Mouse (Mus musculus): ENCODE data around the gene Zfyve9.
"Not testable (repeated sequence)": the region's sequence is repeated elsewhere in the genome, so short reads cannot be mapped to it uniquely, and the experiment has no call there.

Gene Zfyve9

GRCm38 (mm10) chr4:108721245-108721784, 59.3 kb downstream of the Zfyve9 start:
- no peak for DNase-seq (ENCODE audit: low spot score)

- no peak for DNase-seq (ENCODE audit: low spot score)
These were observed 61.2 kb downstream of the Zfyve9 start, which contains the start of gene 3110021N24Rik for GRCm38 (mm10) chr4:108719349-108719748. Gene 3110021N24Rik, plus strand, starts transcription at chr4:108719649.

GRCm38 (mm10) chr4:108708209-108708608, 72.4 kb downstream of the Zfyve9 start:
- no peak for DNase-seq (ENCODE audit: low spot score)

- no peak for DNase-seq (ENCODE audit: low spot score)
These were observed 83.7 kb downstream of the Zfyve9 start for GRCm38 (mm10) chr4:108696934-108697333.

- DNase-seq (ENCODE audit: low spot score): no peak
These were observed 89.1 kb downstream of the Zfyve9 start for GRCm38 (mm10) chr4:108691469-108691868.

GRCm38 (mm10) chr4:108690479-108690878, 90.1 kb downstream of the Zfyve9 start:
- DNase-seq (ENCODE audit: low spot score): no peak

- DNase-seq (ENCODE audit: low spot score): not testable (repeated sequence)
These were observed 93.5 kb downstream of the Zfyve9 start for GRCm38 (mm10) chr4:108687098-108687497.

- DNase-seq (ENCODE audit: low spot score): no peak
These were observed 94.4 kb downstream of the Zfyve9 start for GRCm38 (mm10) chr4:108686156-108686555.

GRCm38 (mm10) chr4:108664407-108664806, 116.2 kb downstream of the Zfyve9 start:
- DNase-seq (ENCODE audit: low spot score): no peak

- no peak for DNase-seq (ENCODE audit: low spot score)
These were observed 141.8 kb downstream of the Zfyve9 start for GRCm38 (mm10) chr4:108638752-108639151.

GRCm38 (mm10) chr4:108637721-108638120, 142.9 kb downstream of the Zfyve9 start:
- no peak for DNase-seq (ENCODE audit: low spot score)

GRCm38 (mm10) chr4:108635101-108635500, 145.5 kb downstream of the Zfyve9 start:
- no peak for DNase-seq (ENCODE audit: low spot score)

- DNase-seq (ENCODE audit: low spot score): no peak
These were observed 145.9 kb downstream of the Zfyve9 start for GRCm38 (mm10) chr4:108634696-108635095.

GRCm38 (mm10) chr4:108633703-108634102, 146.9 kb downstream of the Zfyve9 start:
- DNase-seq (ENCODE audit: low spot score): no peak

- no peak for DNase-seq (ENCODE audit: low spot score)
These were observed 149.0 kb downstream of the Zfyve9 start for GRCm38 (mm10) chr4:108631616-108632015.

- no peak for DNase-seq (ENCODE audit: low spot score)
These were observed 150.5 kb downstream of the Zfyve9 start for GRCm38 (mm10) chr4:108630096-108630495.

GRCm38 (mm10) chr4:108629363-108629880, 151.2 kb downstream of the Zfyve9 start:
- DNase-seq (ENCODE audit: low spot score): no peak

- no peak for DNase-seq (ENCODE audit: low spot score)
These were observed 153.5 kb downstream of the Zfyve9 start for GRCm38 (mm10) chr4:108627066-108627465.

GRCm38 (mm10) chr4:108621504-108621903, 159.1 kb downstream of the Zfyve9 start:
- no peak for DNase-seq (ENCODE audit: low spot score)

GRCm38 (mm10) chr4:108620536-108620935, 160.1 kb downstream of the Zfyve9 start:
- DNase-seq (ENCODE audit: low spot score): no peak

GRCm38 (mm10) chr4:108619587-108620341, 160.8 kb downstream of the Zfyve9 start, which contains the start of gene Cc2d1b:
Gene Cc2d1b, plus strand, starts transcription at chr4:108619940.
- peak; percentile 44 for DNase-seq (ENCODE audit: low spot score)

GRCm38 (mm10) chr4:108619165-108619564, 161.4 kb downstream of the Zfyve9 start:
- DNase-seq (ENCODE audit: low spot score): no peak

GRCm38 (mm10) chr4:108618586-108618985, 162.0 kb downstream of the Zfyve9 start:
- no peak for DNase-seq (ENCODE audit: low spot score)

Data from layer of hippocampus, adult 9-10 months (tissue).